Mouse (Mus musculus): Measurements from ENCODE around the gene Stau1. TPM values are rescaled to one million over a fixed set of nuclear protein-coding genes. Genes with fewer than 3 reads are reported as not detected.
A peak's percentile ranks its signal among the peaks of the same experiment; 100 is the strongest.

Stau1 gene
- polyA plus RNA-seq, 1 experiment, result 65.4 TPM

- TF ChIP-seq TCF3 (IDR thresholded peaks at IDR 0.05; ENCODE audit: insufficient read length, low read depth) (no peak), REST (IDR thresholded peaks at IDR 0.05; ENCODE audit: insufficient read depth, insufficient read length) (no peak), SRF (IDR thresholded peaks at IDR 0.05; ENCODE audit: control insufficient read depth, insufficient read length, low read depth) (no peak), CEBPB (IDR thresholded peaks at IDR 0.05; ENCODE audit: insufficient read depth, poor library complexity, severe bottlenecking) (no peak), TCF12 (IDR thresholded peaks at IDR 0.05; ENCODE audit: insufficient read depth, poor library complexity, severe bottlenecking) (no peak), MAX (IDR thresholded peaks at IDR 0.05; ENCODE audit: low read depth) (no peak), USF1 (IDR thresholded peaks at IDR 0.05; ENCODE audit: low read depth) (no peak), MYOD1 (IDR thresholded peaks at IDR 0.05; ENCODE audit: control insufficient read depth in 1 of 3, insufficient read length in 2 of 3, low read depth in 2 of 3) (peak in 1 of 3 experiments; percentile 18), E2F4 (IDR thresholded peaks at IDR 0.05; ENCODE audit: insufficient read depth) (no peak), POLR2A (IDR thresholded peaks at IDR 0.05; ENCODE audit: insufficient read length, low read depth) (no peak), POLR2AphosphoS2 (IDR thresholded peaks at IDR 0.05; ENCODE audit: insufficient read length, low read depth) (no peak), MYOG (IDR thresholded peaks at IDR 0.05; ENCODE audit: control insufficient read depth in 1 of 3, insufficient read depth in 1 of 3, insufficient read length in 2 of 3, low read depth in 2 of 3) (peak in 2 of 3 experiments; percentile 32 to 69)
- H3ac ChIP-seq (ENCODE audit: control insufficient read depth, insufficient read length), result no peak overlapping the region
- no peaks in the 10 kb centered on the region for H3K27me3 ChIP-seq (ENCODE audit: control insufficient read depth, insufficient read depth, insufficient read length)
- H3K79me2 ChIP-seq (ENCODE audit: control insufficient read depth, insufficient read depth), result peaks cover 27% of the 10 kb centered on the region
- no peak overlapping the region for H3K4me3 ChIP-seq
- no peak overlapping the region for H3K4me2 ChIP-seq (ENCODE audit: low read depth)
- peaks cover 16% of the 10 kb centered on the region for H3K36me3 ChIP-seq (ENCODE audit: control insufficient read depth, insufficient read depth)
These were observed 35.3 kb downstream of the Stau1 start for GRCm38 (mm10) chr2:166960648-166961330.

DNA sequence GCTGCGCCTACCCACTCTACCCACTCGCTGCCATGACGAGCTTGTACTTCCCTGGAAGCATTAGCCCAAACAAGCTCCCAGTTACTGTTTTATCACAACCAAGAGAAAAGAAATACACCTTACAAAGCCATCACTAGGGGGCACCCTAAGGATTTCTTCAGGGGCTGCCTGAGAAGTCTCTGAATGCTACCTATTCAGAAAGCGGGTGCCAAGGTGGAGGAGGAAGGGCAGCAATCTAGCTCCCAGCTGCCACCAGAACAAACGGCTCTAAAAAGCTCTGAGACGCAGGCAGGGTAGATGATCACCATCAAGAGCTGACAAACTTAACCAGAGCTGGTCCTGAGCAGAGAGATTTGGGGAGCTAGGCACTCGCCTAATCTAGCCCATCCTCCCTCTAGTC is 39.3 kb downstream of the Stau1 start:
- no peak overlapping the region for H3ac ChIP-seq (ENCODE audit: control insufficient read depth, insufficient read length)
- TF ChIP-seq TCF12 (IDR thresholded peaks at IDR 0.05; ENCODE audit: insufficient read depth, poor library complexity, severe bottlenecking) (no peak), REST (IDR thresholded peaks at IDR 0.05; ENCODE audit: insufficient read depth, insufficient read length) (no peak), MYOD1 (IDR thresholded peaks at IDR 0.05; ENCODE audit: control insufficient read depth in 1 of 3, insufficient read length in 2 of 3, low read depth in 2 of 3) (no peak), MAX (IDR thresholded peaks at IDR 0.05; ENCODE audit: low read depth) (no peak), CEBPB (IDR thresholded peaks at IDR 0.05; ENCODE audit: insufficient read depth, poor library complexity, severe bottlenecking) (no peak)
- no peaks in the 10 kb centered on the region for H3K27me3 ChIP-seq (ENCODE audit: control insufficient read depth, insufficient read depth, insufficient read length)
- no peak overlapping the region for H3K4me3 ChIP-seq
- peaks cover 34% of the 10 kb centered on the region for H3K36me3 ChIP-seq (ENCODE audit: control insufficient read depth, insufficient read depth)
- H3K79me2 ChIP-seq (ENCODE audit: control insufficient read depth, insufficient read depth), result no peaks in the 10 kb centered on the region
- no peak overlapping the region for H3K4me2 ChIP-seq (ENCODE audit: low read depth)

GRCm38 (mm10) chr2:166952151-166952550 is 43.9 kb downstream of the Stau1 start:
- Histone ChIP-seq H3K4me3 (no peak overlapping the region), H3K36me3 (ENCODE audit: control insufficient read depth, insufficient read depth) (peaks cover 67% of the 10 kb centered on the region), H3ac (ENCODE audit: control insufficient read depth, insufficient read length) (no peak overlapping the region), H3K4me2 (ENCODE audit: low read depth) (no peak overlapping the region), H3K27me3 (ENCODE audit: control insufficient read depth, insufficient read depth, insufficient read length) (no peaks in the 10 kb centered on the region), H3K79me2 (ENCODE audit: control insufficient read depth, insufficient read depth) (no peaks in the 10 kb centered on the region)
- TF ChIP-seq MYOD1 (IDR thresholded peaks at IDR 0.05; ENCODE audit: control insufficient read depth in 1 of 3, insufficient read length in 2 of 3, low read depth in 2 of 3) (no peak), TCF3 (IDR thresholded peaks at IDR 0.05; ENCODE audit: insufficient read length, low read depth) (no peak), SRF (IDR thresholded peaks at IDR 0.05; ENCODE audit: control insufficient read depth, insufficient read length, low read depth) (no peak), E2F4 (IDR thresholded peaks at IDR 0.05; ENCODE audit: insufficient read depth) (no peak), MYOG (IDR thresholded peaks at IDR 0.05; ENCODE audit: control insufficient read depth in 1 of 3, insufficient read depth in 1 of 3, insufficient read length in 2 of 3, low read depth in 2 of 3) (no peak), CEBPB (IDR thresholded peaks at IDR 0.05; ENCODE audit: insufficient read depth, poor library complexity, severe bottlenecking) (no peak), USF1 (IDR thresholded peaks at IDR 0.05; ENCODE audit: low read depth) (no peak), POLR2AphosphoS2 (IDR thresholded peaks at IDR 0.05; ENCODE audit: insufficient read length, low read depth) (no peak), POLR2A (IDR thresholded peaks at IDR 0.05; ENCODE audit: insufficient read length, low read depth) (no peak), TCF12 (IDR thresholded peaks at IDR 0.05; ENCODE audit: insufficient read depth, poor library complexity, severe bottlenecking) (no peak), MAX (IDR thresholded peaks at IDR 0.05; ENCODE audit: low read depth) (no peak), REST (IDR thresholded peaks at IDR 0.05; ENCODE audit: insufficient read depth, insufficient read length) (no peak)

GRCm38 (mm10) chr2:166950853-166951648 is 45.0 kb downstream of the Stau1 start:
- no peaks in the 10 kb centered on the region for H3K79me2 ChIP-seq (ENCODE audit: control insufficient read depth, insufficient read depth)
- no peak overlapping the region for H3ac ChIP-seq (ENCODE audit: control insufficient read depth, insufficient read length)
- H3K4me2 ChIP-seq (ENCODE audit: low read depth), result no peak overlapping the region
- H3K36me3 ChIP-seq (ENCODE audit: control insufficient read depth, insufficient read depth), result peaks cover 76% of the 10 kb centered on the region
- no peak overlapping the region for H3K4me3 ChIP-seq
- no peaks in the 10 kb centered on the region for H3K27me3 ChIP-seq (ENCODE audit: control insufficient read depth, insufficient read depth, insufficient read length)
- no peak for TF ChIP-seq POLR2A (IDR thresholded peaks at IDR 0.05; ENCODE audit: insufficient read length, low read depth)
- no peak for TF ChIP-seq SRF (IDR thresholded peaks at IDR 0.05; ENCODE audit: control insufficient read depth, insufficient read length, low read depth)

GRCm38 (mm10) chr2:166948936-166949335 is 47.2 kb downstream of the Stau1 start:
- Histone ChIP-seq H3K27me3 (ENCODE audit: control insufficient read depth, insufficient read depth, insufficient read length) (no peaks in the 10 kb centered on the region), H3K4me3 (no peak overlapping the region), H3ac (ENCODE audit: control insufficient read depth, insufficient read length) (no peak overlapping the region), H3K79me2 (ENCODE audit: control insufficient read depth, insufficient read depth) (no peaks in the 10 kb centered on the region), H3K4me2 (ENCODE audit: low read depth) (no peak overlapping the region), H3K36me3 (ENCODE audit: control insufficient read depth, insufficient read depth) (peaks cover 82% of the 10 kb centered on the region)
- no peak for TF ChIP-seq POLR2A (IDR thresholded peaks at IDR 0.05; ENCODE audit: insufficient read length, low read depth)
- peak; percentile 51 for TF ChIP-seq POLR2AphosphoS2 (IDR thresholded peaks at IDR 0.05; ENCODE audit: insufficient read length, low read depth)
- TF ChIP-seq SRF (IDR thresholded peaks at IDR 0.05; ENCODE audit: control insufficient read depth, insufficient read length, low read depth), result no peak
- no peak for TF ChIP-seq MYOD1 (IDR thresholded peaks at IDR 0.05; ENCODE audit: control insufficient read depth in 1 of 3, insufficient read length in 2 of 3, low read depth in 2 of 3)
- no peak for TF ChIP-seq TCF12 (IDR thresholded peaks at IDR 0.05; ENCODE audit: insufficient read depth, poor library complexity, severe bottlenecking)
- TF ChIP-seq TCF3 (IDR thresholded peaks at IDR 0.05; ENCODE audit: insufficient read length, low read depth), result no peak
- TF ChIP-seq USF1 (IDR thresholded peaks at IDR 0.05; ENCODE audit: low read depth), result no peak
- no peak for TF ChIP-seq REST (IDR thresholded peaks at IDR 0.05; ENCODE audit: insufficient read depth, insufficient read length)

Measured in myocyte (in vitro differentiated cells).